Mouse (Mus musculus): ENCODE measurements around the gene Car10.

Car10 gene

GRCm38 (mm10) chr11:93097941-93098828 is at the start of gene Car10:
Gene Car10 (plus strand): TSS chr11:93098028.
- no peak for DNase-seq (ENCODE audit: low spot score in 2 of 2)

DNA sequence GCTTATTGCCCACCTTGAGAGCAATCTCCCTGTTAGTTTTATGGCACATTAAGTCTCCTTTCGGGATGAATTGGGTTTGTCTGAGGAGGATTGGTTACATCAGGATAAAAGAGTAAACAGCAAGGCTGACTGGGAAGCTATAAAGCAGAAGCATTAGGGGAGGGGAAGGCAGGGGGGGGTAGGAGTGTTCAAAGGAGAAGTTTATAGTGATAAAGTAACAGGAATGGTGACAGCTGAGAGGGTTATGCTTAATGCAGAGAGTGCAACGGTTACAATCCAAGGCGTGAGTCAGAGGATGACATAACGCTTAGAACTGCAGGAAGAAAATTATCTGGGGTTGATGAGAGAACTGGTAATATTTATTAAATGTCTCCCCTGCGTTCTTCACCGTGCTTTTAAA is 32.8 kb upstream of the Car10 start:
- DNase-seq (ENCODE audit: low spot score in 2 of 2): no peak

- no peak for DNase-seq (ENCODE audit: low spot score in 2 of 2)
These were observed 32.1 kb upstream of the Car10 start for GRCm38 (mm10) chr11:93065656-93066181.

- no peak for DNase-seq (ENCODE audit: low spot score in 2 of 2)
These were observed 2.2 kb upstream of the Car10 start for GRCm38 (mm10) chr11:93095588-93095987.

- no peak for DNase-seq (ENCODE audit: low spot score in 2 of 2)
These were observed 827 bp upstream of the Car10 start for GRCm38 (mm10) chr11:93097001-93097400.

DNA sequence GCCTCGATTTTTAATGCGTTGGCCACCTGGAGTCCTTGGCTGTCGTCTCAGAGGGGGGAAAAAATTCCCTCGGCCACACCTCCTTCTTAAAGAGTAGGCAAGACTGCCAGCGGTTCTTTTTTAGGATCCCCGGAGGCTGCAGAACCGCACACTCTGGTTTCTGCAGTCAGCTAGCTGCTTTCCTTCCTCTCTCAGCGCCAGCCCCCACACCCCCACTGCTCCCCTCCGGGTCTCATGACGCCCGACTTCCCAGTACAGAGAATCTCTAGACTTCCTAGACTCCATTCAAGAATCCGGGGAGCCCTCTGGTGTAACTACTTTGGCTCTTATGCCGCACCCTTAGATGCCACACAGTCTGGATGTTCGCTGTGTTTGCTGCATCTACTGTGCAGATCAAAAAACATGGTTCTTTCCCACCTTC is 387 bp upstream of the Car10 start:
- DNase-seq (ENCODE audit: low spot score in 2 of 2): no peak

- no peak for DNase-seq (ENCODE audit: low spot score in 2 of 2)
These were observed 1.1 kb downstream of the Car10 start for GRCm38 (mm10) chr11:93098933-93099381.

GRCm38 (mm10) chr11:93099431-93100370 is 1.9 kb downstream of the Car10 start:
- DNase-seq (ENCODE audit: low spot score in 2 of 2): no peak

- DNase-seq (ENCODE audit: low spot score in 2 of 2): no peak
These were observed 2.8 kb downstream of the Car10 start for GRCm38 (mm10) chr11:93100606-93101005.

DNA sequence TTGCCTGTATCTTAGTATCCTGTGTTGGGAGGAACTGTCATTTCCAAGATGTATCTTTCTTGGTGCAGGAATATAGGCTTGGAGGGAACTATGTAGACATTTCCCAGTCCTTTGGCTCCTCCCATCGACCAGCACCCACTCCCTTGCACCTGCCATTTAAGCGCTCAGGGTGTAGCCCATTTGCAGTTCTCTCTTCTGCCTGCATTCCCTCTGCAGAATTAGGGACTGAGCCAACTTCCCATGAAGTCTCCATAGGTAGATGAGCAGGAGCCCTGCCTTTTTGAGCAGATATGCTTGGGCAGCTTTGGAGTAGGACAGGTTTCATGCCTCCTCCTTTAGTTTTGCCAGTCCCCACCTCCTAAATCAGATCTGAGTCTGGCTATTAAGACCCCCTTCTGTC is 3.3 kb downstream of the Car10 start:
- no peak for DNase-seq (ENCODE audit: low spot score in 2 of 2)

GRCm38 (mm10) chr11:93102321-93102720 is 4.5 kb downstream of the Car10 start:
- DNase-seq (ENCODE audit: low spot score in 2 of 2): no peak

GRCm38 (mm10) chr11:93103101-93103815 is 5.4 kb downstream of the Car10 start:
- no peak for DNase-seq (ENCODE audit: low spot score in 2 of 2)

DNA sequence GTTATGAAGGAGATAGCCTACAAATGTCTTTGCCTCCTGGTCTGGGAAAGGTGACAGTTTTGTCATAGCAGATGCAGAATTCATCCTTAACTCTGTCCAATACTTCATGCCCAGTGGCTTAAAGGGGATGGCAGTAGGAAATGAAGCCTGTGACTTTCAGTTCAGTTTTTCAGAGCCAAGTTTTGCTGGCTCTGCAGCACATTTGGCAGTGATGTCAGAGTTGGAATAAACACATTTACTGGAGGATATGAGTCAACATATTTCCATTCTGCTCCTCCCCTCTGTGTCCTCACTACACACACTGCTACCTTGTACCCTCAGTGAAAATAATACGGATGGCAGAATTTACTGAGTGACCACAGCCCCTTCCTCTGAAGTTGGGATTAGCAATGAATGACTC is 11.6 kb downstream of the Car10 start:
- DNase-seq (ENCODE audit: low spot score in 2 of 2): no peak

DNA sequence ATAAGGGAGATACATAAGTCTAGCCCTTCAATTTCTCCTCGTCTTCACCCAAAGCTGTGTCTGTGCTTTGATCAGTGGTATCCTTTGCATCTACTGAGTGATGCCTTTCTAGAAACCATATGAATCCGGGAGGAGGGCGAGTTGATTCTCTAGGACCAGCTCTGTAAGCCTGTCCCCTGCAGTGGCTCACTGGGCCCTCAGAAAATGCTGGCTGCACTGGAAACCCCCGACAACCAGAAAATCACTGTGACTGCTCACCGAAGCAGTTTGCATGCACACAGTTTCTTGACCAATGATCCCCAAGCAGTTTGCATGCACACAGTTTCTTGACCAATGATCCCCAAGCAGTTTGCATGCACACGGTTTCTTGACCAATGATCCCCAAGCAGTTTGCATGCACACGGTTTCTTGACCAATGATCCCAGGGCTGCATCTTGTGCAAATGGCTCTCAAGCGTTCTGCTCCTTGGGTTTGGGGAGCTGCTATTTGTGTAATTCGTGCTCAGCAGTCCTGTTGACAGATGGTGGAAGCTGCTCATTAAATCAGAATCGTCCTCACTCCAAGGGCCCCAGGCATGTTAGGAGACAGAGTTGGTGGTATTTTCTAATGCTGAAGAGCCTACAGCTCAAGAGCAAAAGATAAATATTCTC is 23.1 kb downstream of the Car10 start:
- no peak for DNase-seq (ENCODE audit: low spot score in 2 of 2)

DNA sequence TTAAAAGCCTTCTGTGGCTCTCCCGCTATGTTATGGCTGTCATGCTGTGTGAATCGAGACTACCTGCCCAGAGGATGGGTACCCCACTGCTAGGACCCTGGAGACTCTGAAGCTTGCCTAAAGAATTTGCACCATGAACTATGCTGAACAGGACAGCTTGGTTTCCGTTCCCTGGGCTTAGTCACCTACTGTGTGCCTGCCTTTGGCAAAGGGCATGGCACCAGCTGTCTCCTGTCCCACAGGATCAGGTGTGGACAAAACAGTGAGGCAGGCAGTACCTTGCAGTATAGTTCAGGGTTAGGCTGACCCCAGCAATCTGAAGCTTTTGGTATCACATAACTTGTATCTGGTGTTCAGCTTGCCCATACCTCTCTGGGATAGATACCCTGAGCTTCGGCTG is 25.9 kb downstream of the Car10 start:
- no peak for DNase-seq (ENCODE audit: low spot score in 2 of 2)

- no peak for DNase-seq (ENCODE audit: low spot score in 2 of 2)
These were observed 28.6 kb downstream of the Car10 start for GRCm38 (mm10) chr11:93126466-93126865.

GRCm38 (mm10) chr11:93128481-93128880 is 30.7 kb downstream of the Car10 start:
- no peak for DNase-seq (ENCODE audit: low spot score in 2 of 2)

DNA sequence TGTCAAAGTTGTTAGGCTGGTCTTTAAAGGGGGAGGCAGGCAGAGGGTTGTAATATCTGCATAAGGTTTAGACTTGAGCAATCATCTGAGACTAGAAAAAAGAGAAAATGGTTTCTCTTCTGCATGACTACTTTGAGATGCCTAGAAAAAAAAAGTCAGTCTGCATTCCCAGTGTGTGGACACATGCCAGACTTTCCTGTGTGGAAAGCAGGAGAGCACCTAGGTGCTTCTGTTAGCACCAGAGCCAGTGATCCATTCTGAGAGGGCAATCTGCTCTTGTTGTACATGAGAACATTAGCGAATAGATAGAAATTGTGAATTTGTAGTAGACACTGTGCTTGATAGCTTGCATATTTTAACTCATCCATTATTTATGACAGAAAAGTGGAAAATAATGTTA is 40.0 kb downstream of the Car10 start:
- DNase-seq (ENCODE audit: low spot score in 2 of 2): no peak

GRCm38 (mm10) chr11:93141727-93142126 is 43.9 kb downstream of the Car10 start:
- no peak for DNase-seq (ENCODE audit: low spot score in 2 of 2)

DNA sequence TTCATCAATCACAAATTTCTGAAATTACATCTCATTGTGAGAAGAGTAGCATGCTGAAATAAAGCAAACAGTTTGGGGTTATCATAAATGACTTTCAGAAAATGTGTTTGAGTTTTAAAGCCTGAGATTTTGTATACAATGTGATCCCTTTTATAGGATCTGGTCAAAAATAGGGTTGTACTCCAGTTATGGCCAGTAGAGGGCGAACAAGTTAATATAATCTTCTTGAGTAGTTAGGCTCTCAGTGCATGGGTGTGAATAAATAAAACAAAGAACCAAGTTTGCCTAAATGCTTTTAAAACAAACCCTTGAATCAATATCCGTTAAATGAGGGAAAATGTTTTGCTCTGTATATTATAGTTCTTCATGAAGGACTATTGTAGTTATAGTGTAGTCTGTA is 46.7 kb downstream of the Car10 start:
- DNase-seq (ENCODE audit: low spot score in 2 of 2): no peak

DNA sequence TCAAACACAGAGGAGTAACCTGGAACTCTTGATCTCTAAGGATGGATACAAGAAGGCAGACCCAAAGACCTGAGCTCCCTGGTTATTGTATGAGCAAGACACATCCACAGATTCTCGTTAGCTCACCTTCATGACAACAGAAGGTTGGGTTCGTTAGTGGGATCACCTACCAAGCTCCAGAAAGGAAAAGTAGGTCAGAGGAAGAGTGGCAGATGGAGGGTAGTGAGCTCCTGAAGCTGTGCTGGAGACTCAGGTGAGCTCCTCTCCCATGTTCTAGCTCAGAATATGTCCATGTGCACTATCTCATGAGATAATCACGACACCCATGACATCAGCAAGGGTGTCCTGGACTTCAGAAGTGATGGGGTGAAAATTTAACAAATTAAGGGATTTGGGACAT is 57.1 kb downstream of the Car10 start:
- DNase-seq (ENCODE audit: low spot score in 2 of 2): no peak
